Mouse (Mus musculus): Measurements from ENCODE around the gene Dppa3. TPM values are rescaled to one million over a fixed set of nuclear protein-coding genes. Genes with fewer than 3 reads are reported as not detected.

Gene Dppa3
- polyA plus RNA-seq, 1 experiment from 2014 or later = not detected

- ATAC-seq (ENCODE audit: insufficient number of reproducible peaks, low FRiP score, low TSS enrichment, low read depth) = peak; percentile 81
- WGBS = 4% methylated on average over 19 of the region's 19 CpGs
- no peaks in the 10 kb centered on the region for H3K36me3 ChIP-seq
- no peaks in the 10 kb centered on the region for H3K9me3 ChIP-seq (replicated peaks)
- peak overlapping the region; percentile 65 for H3K4me2 ChIP-seq (replicated peaks)
- peaks cover 5% of the 10 kb centered on the region; the same call in 1 of the 2 replicates for H3K4me1 ChIP-seq
- H3K9ac ChIP-seq = no peak overlapping the region
- no peak overlapping the region for H3K27ac ChIP-seq (replicated peaks)
- 0 out of 2 replicates have a peak, but pooled peaks cover 3% of the 10 kb centered on the region for H3K27me3 ChIP-seq
- H3K4me3 ChIP-seq (replicated peaks) = peak overlapping the region; percentile 46
Measured at GRCm38 (mm10) chr6:122669406-122670200, 43.4 kb downstream of the Dppa3 start.

- Histone ChIP-seq H3K4me2 (replicated peaks) (peak overlapping the region; percentile 65), H3K27me3 (no peaks in the 10 kb centered on the region), H3K9ac (no peak overlapping the region), H3K4me3 (replicated peaks) (peak overlapping the region; percentile 46; the same call in 1 of the 2 replicates), H3K4me1 (peaks cover 5% of the 10 kb centered on the region; the same call in 1 of the 2 replicates), H3K9me3 (replicated peaks) (no peaks in the 10 kb centered on the region), H3K36me3 (no peaks in the 10 kb centered on the region), H3K27ac (replicated peaks) (no peak overlapping the region)
- 20% methylated on average over 10 of the region's 10 CpGs for WGBS
- no peak for ATAC-seq (ENCODE audit: insufficient number of reproducible peaks, low FRiP score, low TSS enrichment, low read depth)
Measured at GRCm38 (mm10) chr6:122670201-122670551, 44.0 kb downstream of the Dppa3 start.

- no peak for ATAC-seq (ENCODE audit: insufficient number of reproducible peaks, low FRiP score, low TSS enrichment, low read depth)
- Histone ChIP-seq H3K4me2 (replicated peaks) (no peak overlapping the region), H3K36me3 (no peaks in the 10 kb centered on the region), H3K9ac (no peak overlapping the region), H3K4me3 (replicated peaks) (no peak overlapping the region), H3K4me1 (peaks cover 5% of the 10 kb centered on the region; the same call in 1 of the 2 replicates), H3K27ac (replicated peaks) (no peak overlapping the region), H3K9me3 (replicated peaks) (no peaks in the 10 kb centered on the region), H3K27me3 (no peaks in the 10 kb centered on the region)
- WGBS = 82% methylated on average over 4 of the region's 4 CpGs
Measured at GRCm38 (mm10) chr6:122670841-122671240, 44.6 kb downstream of the Dppa3 start.

DNA sequence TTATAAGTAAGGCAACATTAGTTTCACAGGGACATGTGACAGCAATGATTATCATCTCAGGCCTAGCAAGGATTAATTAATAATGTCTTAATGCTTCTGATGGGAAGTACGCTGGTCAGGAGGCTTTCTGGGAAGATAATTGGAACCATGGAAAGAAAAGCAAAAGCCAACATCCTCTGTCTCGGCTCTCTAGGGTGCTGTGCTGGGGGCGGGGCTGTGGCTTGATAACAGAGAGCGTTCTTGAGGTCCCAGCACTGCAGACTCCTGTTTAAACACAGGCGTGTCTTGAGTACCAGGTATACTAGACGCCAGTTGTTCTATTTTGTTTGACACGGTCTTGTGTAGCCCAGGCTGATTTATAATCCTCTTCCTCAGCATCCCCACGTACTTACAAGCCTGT lies 46.5 kb downstream of the Dppa3 start:
- no peak overlapping the region for H3K27ac ChIP-seq (replicated peaks)

More for the DNA sequence above, 46.5 kb downstream of the Dppa3 start:
- Histone ChIP-seq H3K36me3 (no peaks in the 10 kb centered on the region), H3K4me3 (replicated peaks) (no peak overlapping the region), H3K4me1 (peaks cover 5% of the 10 kb centered on the region; the same call in 1 of the 2 replicates), H3K27me3 (no peaks in the 10 kb centered on the region), H3K9me3 (replicated peaks) (no peaks in the 10 kb centered on the region), H3K4me2 (replicated peaks) (no peak overlapping the region), H3K9ac (no peak overlapping the region)
- ATAC-seq (ENCODE audit: insufficient number of reproducible peaks, low FRiP score, low TSS enrichment, low read depth) = no peak
- 40% methylated on average over 8 of the region's 8 CpGs for WGBS

Other genes with a start within 250 kb of the Dppa3 start
- 6.5 and 11.3 TPM in 2 replicates for gene Rimklb, start 127.6 kb upstream of the Dppa3 start, polyA plus RNA-seq (2015; fragmentation: Nextera tagmentation; extraction: Ambion mirVana)
- gene Mfap5, start 120.6 kb upstream of the Dppa3 start, polyA plus RNA-seq (2015; fragmentation: Nextera tagmentation; extraction: Ambion mirVana) = 25.7 and 28.4 TPM in 2 replicates
- not detected in 2 replicates for gene Aicda, start 72.6 kb upstream of the Dppa3 start, polyA plus RNA-seq (2015; fragmentation: Nextera tagmentation; extraction: Ambion mirVana)
- gene Apobec1, start 24.0 kb upstream of the Dppa3 start, polyA plus RNA-seq (2015; fragmentation: Nextera tagmentation; extraction: Ambion mirVana) = 5.1 and 5.5 TPM in 2 replicates
- gene Gdf3, start 16.3 kb upstream of the Dppa3 start, polyA plus RNA-seq (2015; fragmentation: Nextera tagmentation; extraction: Ambion mirVana) = 0.15 and 0.28 TPM in 2 replicates
- gene Nanog, start 81.1 kb downstream of the Dppa3 start, polyA plus RNA-seq (2015; fragmentation: Nextera tagmentation; extraction: Ambion mirVana) = 0.33 and 0.34 TPM in 2 replicates
- 30.2 and 40.2 TPM in 2 replicates for gene Slc2a3, start 175.2 kb downstream of the Dppa3 start, polyA plus RNA-seq (2015; fragmentation: Nextera tagmentation; extraction: Ambion mirVana)
- 7.4 and 8.3 TPM in 2 replicates for gene Foxj2, start 193.5 kb downstream of the Dppa3 start, polyA plus RNA-seq (2015; fragmentation: Nextera tagmentation; extraction: Ambion mirVana)
- 4.0 and 4.1 TPM in 2 replicates for gene C3ar1, start 229.8 kb downstream of the Dppa3 start, polyA plus RNA-seq (2015; fragmentation: Nextera tagmentation; extraction: Ambion mirVana)
- gene Necap1, start 248.1 kb downstream of the Dppa3 start, polyA plus RNA-seq (2015; fragmentation: Nextera tagmentation; extraction: Ambion mirVana) = 54.5 and 57.0 TPM in 2 replicates